Mouse (Mus musculus) T-helper 2 cell (primary cell): Measurements from ENCODE around the gene Kdm5a.

Source experiments
- in situ Hi-C: fragments of 300-600 bp; cut with MboI, MseI; formaldehyde crosslinking; loops from one replicate; pipeline ENCODE4 v1.15.1; 2025; ENCODE audit warnings: high pct_unique_total_duplicates

Kdm5a gene

DNA sequence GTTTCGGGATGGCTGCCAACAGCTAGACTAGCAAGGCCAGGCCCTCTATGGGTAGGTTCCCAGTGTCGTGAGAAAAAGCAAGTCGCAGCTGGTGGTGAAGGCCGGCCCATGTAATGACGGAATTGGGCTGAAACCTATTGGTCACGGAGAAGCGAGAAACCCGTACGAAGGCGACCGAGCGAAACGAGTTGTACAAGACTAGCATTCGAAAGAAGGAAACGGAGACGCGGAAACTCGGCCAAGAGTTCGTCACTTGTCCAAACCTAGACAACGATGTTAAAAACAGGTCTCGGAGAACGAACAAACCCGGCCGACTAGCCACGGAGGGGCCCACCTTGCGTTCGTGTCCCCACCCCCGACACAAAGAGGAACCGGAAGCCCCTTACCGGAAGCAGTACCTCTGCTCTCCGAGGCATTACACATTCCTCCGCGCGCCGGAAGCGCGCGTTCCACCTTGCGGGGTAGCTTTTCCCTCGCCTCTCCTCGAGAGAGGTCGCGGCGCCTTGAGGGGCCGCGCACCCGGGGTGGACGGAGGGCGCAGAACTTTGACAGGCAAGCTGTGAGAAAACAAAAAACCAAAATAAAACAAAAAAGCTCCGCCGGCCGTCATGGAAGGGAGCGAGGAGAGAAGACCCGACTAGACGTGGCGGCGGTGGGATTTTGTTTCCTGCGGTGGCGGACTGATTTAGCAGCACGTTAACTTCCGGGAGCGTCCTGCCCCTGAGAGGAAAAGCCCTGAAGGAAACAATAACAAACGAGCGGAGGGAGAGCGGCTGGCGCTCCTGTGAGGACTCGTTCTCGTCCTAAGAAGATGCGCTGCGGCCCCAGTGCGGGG, at the start of gene Kdm5a, which contains the start of gene Ccdc77:
Kdm5a (plus strand) TSS at position 437 of the 835 bp plus-strand sequence.
Ccdc77 (minus strand) TSS at position 687 of the 835 bp plus-strand sequence.
- in situ Hi-C loops = no loop called here

DNA sequence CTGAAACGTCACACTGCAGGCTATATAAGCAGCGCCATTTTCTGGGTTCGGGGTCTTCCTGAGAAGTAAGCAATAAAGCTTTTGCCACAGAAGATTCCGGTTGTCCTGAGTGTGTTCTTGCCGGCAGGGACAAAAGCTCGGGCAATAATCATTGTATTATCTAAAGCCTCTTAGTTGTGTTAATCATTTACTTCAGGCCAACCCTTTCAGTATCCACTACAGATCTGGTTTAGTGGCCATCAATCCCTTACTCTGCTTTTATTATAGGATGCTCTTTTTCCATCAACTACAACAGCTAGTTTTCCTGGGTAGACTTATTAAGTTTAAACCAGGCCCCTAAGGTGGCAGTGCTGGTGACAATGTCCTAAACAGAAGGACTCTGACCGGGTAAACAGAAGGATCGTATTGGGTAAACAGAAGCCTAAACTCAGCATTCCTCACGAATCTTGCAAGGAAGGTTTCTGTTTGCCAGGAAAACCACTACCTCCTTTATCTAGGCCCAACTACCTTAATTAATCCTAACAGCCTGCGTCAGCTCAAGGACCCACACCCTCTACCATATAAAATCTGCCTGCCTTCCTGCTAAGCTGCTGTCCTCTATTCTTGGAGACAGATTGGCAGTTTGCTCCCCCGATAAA, 45.5 kb upstream of the Kdm5a start:
- in situ Hi-C loops = no loop called here

DNA sequence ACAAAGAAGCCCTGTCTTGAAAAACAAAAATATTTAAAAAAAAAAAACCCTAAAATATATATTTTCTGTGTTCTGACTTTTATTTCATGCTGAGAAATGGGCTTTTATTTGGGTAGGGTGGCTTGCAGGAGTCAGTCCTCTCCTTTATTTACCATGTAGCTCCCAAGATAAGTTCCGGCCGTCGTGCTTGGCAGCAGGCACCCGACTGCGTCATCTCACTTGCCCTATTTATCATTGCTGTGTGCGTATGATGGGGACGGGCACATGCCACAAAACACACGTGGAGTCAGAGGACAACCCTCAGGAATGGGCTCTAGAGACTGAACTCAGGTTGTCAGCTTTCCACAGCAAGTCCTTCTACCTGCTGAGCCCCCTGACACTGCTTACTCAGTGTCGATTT, 44.8 kb upstream of the Kdm5a start:
- in situ Hi-C loops = no loop called here

DNA sequence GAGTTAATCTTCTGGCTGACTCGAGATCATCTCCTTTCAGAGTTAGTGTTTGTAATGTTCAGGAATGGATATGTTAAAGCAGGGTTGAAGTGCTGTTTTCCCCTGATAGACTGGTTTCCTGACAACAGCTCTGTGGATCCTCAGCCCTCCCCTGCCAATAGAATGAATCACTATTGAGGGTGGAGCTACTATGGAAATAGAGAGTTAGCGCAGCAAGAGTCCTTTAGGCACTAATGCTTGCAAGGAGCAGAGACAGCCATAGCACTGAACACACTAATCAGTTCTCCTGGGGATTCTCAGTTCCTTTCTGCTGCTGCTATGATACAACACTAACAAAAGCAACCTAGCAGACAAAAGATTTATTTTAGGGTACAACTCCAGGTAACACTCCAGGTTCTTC, 43.6 kb upstream of the Kdm5a start:
- in situ Hi-C loops = no loop called here

DNA sequence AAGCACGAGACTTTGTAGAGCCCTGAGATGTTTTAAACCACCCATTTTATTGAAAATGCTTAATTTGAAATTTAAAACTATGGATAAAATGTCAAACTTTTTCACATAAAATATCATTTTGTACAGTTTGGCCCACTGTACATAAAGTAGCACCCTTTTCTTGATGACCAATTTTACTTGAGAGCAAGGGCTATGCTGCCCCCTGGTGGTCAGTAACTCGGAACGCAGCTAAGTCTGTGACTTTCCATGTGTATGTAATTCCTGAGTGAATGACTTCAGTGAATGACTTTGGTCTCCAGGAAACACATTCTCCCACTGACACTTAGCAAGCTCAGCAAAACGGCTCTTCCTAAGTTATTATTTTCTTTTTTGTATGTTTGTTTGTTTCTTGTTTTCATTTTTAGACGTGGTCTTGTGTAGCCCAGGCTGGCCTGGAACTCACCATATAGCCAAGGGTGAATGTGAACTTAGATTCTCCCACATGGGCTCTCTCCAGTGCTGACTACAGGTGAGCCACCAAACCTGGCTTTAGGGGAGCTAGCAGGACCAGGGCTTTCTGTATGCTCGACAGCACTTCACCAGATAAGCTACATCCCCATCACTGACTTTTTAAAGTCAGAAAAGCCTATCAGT, 39.5 kb upstream of the Kdm5a start:
- in situ Hi-C loops = no loop called here

DNA sequence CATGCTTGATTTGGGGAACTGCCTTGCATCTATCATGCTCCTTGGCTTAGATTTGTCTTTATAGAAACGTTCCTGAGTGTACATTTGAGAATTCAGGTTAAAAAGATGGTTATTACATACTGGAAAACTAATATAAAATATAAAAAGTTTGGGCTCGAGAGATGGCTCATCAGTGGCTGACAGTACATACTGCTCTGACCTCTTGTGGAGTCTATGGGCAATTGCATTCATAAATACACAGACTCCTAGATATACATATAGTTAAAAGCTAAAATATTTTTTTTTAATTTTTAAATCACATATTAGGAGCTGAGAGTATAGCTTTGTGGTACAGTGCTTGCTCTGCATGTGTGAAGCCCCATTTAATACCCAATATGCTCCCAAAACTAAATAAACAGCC, 31.6 kb upstream of the Kdm5a start:
- in situ Hi-C loops = loop anchor here (10.0 kb wide), 1 partner anchor 348 kb away; no protein-coding TSS in a partner anchor

DNA sequence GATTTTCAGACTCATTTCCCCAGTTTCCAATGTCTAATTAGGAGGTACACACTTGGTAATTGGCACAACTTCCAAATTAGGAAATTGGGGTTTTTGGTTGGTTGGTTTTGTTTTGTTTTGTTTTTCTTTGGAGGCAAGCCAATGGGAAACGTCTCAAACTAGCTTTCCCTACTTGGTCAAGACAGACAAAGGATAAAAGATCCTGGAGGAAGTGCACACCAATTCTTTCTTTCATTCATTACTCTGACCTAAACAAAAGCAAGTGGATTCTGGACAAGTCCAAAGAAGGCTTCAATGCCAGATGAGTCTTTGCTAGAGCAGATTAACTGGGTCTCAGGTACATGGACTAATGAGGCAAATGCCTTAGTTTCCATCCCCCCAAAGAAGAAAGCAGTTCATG, 19.9 kb upstream of the Kdm5a start:
- in situ Hi-C loops = no loop called here

DNA sequence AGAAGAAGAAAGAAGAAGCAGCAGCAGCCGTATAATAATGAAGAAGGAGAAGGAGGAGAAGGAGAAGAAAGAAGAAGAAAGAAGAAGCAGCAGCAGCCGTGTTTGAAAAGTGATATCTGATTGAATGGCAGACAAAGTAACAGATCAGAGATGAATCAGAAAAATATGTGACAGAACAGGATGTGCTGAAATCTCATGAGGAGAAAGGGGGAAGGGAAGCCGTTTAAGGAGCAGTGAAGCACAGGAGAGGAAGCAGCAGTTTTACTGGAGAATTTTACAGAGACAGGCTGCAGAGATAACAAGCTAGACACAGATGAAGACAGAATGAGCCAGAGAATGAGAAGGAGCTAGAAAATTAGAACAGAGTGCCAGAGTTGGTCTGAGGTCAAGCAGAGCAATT, 14.9 kb upstream of the Kdm5a start:
- in situ Hi-C loops = no loop called here

DNA sequence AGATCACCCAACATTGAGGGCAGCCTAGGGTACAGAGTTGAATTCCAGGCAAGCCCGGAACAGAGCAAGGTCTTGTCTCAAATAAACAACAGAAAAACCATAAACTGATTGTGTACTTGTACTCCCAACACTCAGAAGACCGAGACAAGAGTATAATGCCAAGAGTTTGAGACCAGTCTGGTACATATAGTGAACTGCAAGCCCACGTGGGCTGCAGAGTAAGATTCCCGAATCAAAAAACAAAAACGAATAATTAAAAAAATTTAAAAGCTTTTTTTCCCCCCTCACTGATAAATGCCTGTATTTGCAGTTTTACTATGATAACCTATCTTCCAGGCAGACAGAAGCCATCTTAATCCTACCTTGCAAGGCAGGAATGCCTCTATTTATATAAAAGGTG, 7.4 kb upstream of the Kdm5a start:
- in situ Hi-C loops = loop anchor here (5.0 kb wide), 1 partner anchor 481 kb away; the partner anchor contains the start of gene Bcl2l13

DNA sequence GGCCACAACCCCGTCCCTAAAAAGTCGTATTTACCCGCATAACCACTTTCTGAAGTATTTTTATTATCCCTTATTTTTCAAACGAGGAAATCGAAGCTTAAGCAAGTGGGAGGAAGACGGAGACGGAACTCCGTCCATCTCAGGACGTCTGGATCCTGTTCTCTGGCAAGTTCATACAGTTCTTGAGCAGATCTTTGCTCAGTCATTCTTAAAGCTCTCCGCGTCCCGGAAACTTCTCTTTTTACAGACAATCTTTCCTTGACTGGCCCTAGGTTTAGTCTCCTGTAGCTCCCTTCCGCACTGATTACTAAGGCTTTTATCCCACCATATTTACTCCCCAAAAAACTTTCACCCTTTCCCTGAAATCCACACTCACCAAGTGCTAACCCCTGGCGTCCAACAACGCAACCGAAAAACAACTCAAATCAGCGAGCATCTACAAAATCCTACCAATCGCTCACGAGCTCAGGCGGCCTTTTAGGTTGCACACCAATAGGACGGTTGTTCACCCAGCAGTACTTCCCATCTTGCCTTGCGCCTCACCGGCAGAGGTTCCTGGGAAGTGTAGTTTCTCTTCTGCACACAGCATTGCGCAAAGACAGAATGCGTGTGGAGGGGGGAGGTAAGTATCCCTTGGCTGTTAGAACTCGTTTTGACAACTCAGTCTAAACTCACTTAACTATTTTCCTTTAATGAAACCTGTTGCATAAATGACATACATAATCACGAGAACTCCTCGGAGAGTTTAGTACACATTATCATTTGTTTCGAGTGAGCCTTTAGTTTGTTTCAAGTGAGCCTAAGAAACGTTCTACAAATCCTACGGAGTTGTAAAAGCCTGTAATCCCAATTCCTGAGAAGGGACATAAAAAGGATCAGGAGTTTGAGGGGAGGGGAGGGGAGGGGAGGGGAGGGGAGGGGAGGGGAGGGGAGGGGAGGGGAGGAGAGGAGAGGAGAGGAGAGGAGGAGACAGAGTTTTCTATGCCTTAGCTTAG, 6.7 kb upstream of the Kdm5a start:
- in situ Hi-C loops = loop anchor here (5.0 kb wide), 1 partner anchor 480 kb away; the partner anchor contains the start of gene Bcl2l13

DNA sequence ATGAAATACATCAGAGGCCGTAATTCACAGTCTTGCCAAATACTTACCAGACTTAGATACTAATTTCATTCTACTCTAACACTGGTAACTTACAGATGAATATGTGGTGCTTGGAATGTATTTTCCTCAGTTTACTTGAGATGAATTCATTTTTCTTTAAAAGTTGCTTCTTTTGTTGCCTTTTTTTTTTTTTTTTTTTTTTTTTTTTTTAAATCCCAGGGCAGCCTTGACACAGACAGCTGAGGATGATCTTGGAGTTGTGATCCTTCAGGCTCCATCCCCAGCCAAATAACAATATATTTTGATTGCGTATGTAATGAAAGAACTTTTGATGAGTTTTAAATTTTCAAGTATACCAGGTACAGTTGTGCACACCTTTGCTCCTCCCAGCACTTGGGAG, 1.8 kb upstream of the Kdm5a start:
- in situ Hi-C loops = no loop called here

DNA sequence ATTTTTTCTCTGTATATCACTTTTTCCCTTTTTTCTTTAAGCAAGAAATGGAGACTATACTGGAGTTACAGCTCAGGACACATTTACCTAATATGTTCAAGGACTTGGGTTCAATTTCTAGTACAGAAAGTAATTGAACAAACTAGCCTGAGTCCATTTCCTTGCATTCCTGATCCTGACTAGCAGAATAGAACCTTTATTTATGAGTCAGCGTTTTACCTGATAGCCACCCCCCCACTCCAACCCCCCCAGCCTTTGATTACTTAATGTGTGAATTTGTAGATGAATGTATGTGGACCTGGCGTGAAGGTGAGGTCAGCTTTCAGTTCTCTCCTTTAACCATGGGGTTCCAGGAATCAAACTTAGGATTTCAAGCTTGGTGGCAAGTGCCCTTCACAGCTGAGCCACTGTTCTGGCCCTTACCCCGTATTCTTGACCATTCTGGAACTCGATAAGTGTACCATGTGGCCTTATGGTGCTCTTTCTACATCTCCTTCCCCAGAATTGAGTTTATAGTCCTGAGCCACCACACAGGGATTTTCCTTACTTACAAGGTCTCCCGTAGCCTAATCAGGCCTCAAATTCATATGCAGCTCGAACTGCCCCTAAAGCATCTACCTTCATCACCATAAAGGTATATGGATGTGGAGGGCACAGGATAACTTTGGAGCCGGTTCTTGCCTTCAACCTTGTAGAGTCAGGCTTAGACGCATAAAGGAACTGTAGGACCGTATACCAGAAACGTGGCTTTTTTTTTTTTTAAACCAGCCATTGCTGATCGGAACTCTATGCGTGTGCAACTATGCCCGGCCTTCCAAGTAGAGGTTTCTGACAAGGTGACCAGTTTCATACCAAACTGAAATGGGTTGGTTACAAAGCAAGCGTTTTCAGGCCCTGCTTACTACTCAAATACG, 893 bp upstream of the Kdm5a start:
- in situ Hi-C loops = no loop called here

DNA sequence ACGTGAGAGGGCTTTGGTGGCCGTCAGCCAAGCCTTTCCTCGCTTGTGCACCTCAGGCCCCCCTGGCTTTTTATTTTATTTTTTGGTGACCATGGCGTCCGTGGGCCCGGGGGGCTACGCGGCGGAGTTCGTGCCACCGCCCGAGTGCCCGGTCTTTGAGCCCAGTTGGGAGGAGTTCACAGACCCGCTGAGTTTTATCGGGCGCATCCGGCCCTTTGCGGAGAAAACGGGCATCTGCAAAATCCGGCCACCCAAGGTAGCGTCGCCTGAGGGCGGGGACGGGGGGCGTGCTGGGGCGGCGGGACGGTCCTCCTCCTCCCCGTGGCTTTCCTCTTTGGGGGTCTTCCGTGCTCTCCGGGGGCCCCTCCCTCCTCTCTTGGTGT, 590 bp downstream of the Kdm5a start:
- in situ Hi-C loops = no loop called here

DNA sequence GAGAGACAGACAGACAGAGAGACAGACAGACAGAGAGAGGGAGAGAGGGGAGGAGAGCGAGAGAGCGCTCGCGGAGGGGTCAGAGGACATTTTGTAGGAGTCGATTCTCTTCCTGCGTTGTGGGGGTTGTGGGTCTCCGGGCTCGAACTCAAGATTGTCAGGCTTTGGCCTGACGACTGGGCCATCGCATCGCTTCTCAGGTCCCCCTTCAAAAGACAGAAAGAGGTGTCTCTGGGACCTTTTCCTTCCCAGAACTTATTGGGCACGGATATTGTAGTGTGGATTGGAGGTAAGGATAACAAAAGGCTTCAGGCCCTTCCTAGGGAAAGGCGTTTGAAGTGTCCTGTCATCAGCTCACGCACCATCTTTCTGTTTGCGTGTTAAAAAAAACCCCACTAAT, 1.1 kb downstream of the Kdm5a start:
- in situ Hi-C loops = no loop called here

DNA sequence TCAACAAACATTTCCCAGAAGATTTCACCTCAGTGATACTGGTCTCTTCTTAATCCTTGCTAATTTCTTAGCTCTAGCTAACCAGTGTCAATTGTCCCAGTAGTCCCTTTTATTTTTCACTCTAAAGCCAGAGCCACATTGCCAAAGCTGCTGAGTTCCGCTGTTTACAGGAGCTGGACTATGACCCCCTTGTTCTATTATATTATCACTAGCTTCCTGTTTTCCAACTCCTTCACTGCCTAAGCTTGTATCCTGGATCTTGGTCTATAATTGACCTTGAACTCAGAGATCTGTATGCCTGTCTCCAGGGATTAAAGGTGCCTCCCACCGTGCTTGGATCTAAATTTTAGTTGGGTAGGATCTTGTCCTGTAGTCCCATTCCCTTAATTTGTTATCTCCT, 12.8 kb downstream of the Kdm5a start:
- in situ Hi-C loops = no loop called here

DNA sequence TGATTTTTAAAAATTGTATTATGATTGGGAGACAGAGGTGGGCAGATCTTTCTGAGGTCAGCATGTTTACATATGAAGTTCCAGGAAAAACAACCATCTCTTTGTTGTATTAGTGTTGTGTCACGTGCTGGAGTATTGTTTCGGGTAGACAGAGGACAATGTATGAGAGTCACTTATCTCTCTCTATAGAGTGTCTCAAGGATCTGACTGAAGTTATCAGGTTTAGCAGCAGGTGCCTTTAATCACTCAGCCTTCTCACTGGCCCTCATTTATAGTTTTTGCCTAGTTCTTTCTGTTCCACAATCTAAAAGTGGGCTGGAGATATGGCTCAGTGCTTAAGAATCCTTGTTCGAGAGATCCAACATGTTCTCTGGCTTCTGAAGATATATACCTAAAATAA, 26.1 kb downstream of the Kdm5a start:
- in situ Hi-C loops = loop anchor here (5.0 kb wide), 1 partner anchor 37 kb away; no protein-coding TSS in a partner anchor

DNA sequence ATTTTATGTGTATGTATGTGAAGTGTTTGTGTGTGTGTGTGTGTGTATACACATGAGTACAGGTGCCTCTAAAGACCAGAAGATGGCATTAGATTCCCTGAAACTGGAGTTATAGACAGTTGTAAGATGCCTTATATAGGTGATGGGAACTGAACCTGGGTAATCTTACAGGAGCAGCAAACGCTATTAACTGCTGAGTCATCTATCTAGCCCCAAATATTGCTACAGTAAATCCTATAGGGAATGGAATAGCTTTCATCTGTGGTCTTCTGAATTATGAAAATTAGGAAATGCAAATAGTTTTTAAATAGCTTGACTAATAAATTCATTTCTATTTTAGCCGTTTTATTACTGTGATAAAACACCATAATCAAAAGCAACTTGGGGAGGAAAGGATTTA, 28.9 kb downstream of the Kdm5a start:
- in situ Hi-C loops = loop anchor here (5.0 kb wide), 1 partner anchor 34 kb away; no protein-coding TSS in a partner anchor

DNA sequence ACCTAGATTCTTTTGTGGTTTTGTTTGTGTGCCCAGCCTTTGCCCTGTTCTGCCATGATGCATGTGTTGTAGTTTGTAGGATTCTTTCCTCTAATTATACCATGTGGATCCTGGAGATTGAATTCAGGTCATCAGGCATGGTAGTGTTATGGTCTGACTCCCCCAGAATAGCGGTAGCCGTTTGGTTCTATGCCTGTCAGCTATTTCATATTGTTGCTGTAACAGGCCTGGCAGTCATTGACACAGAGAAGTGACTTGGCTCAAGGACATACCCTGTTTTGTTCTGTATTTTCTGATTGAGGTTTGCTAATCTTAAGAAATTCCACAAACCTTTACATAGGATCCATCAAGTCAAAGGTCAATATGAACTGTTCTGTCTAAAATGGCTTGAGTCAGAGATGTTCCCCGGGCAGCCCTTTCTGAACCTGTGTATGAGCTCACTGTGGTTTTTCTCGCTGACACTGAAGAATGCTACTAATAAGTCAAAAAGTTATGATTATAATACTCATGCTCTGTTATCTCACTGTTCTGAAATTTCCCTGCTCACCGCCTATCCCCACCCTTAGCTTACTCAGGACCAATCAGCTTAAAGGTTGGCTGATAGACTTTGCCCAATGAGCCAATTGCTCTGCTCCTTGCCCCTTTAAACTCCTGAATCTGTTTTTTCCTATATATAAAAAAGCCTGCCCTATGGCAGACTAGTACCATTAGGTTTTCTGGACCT, 31.9 kb downstream of the Kdm5a start:
- in situ Hi-C loops = no loop called here

DNA sequence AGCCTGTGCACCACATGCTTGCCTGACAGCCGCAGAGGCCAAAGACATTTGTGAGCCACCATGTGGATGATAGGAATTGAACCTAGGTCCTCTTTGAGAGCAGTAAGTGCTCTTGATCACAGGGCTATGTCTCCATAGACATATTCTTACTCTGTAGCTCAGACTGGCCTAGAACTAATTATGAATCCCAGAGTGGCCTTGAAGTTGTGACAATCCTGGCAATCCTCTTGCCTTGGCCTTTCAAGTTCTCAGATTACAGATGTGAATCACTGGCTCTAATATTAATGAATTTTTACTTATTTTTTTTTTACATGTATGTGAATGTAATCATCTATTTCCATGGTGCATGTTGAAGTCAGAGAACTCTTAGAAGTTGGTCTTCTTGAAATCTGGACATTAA, 40.0 kb downstream of the Kdm5a start:
- in situ Hi-C loops = no loop called here
